Mouse (Mus musculus) kidney, adult 2 months (tissue): ENCODE results near the gene Cebpg.

Experiments used
- CTCF ChIP-seq: fragments of 200-500 bp; conservative IDR thresholded peaks from 2 replicates; pipeline ENCODE4 v1.5.1; 2011; ENCODE audit warnings: low read depth, mild to moderate bottlenecking, control low read depth, low read length, moderate library complexity, mixed read lengths; ENCODE audit not compliant: insufficient read depth, insufficient read length
- POLR2A ChIP-seq: fragments of 200-500 bp; IDR thresholded peaks from one replicate; pipeline ENCODE4 v1.6.1; 2011; ENCODE audit warnings: low read depth, low read length, control low read depth

- TF ChIP-seq CTCF, result no peak
- TF ChIP-seq POLR2A, result no peak
Observed at GRCm38 (mm10) chr7:35036266-35036731, 20.1 kb downstream of the Cebpg start.
